Mouse (Mus musculus) testis, adult 2 months (tissue): Measurements from ENCODE around the gene Slc16a5. TPM values are rescaled to one million over a fixed set of nuclear protein-coding genes. Genes with fewer than 3 reads are reported as not detected.

Source experiments
- H3K27ac ChIP-seq: fragments of 200-500 bp; 2 replicates; pipeline ENCODE4 v1.5.1; 2012; ENCODE audit warnings: low read depth, low read length; ENCODE audit not compliant: control insufficient read depth, insufficient read depth
- H3K27me3 ChIP-seq: fragments of 200-500 bp; 2 replicates; pipeline ENCODE4 v1.6.1; 2012; ENCODE audit warnings: mild to moderate bottlenecking, low read length, moderate library complexity; ENCODE audit not compliant: control insufficient read depth, insufficient read depth
- H3K36me3 ChIP-seq: fragments of 200-500 bp; 2 replicates; pipeline ENCODE4 v1.6.1; 2012; ENCODE audit warnings: mild to moderate bottlenecking, low read length; ENCODE audit not compliant: control insufficient read depth, insufficient read depth
- H3K4me1 ChIP-seq: fragments of 200-500 bp; 2 replicates; pipeline ENCODE4 v1.6.1; 2012; ENCODE audit warnings: low read length; ENCODE audit not compliant: control insufficient read depth, insufficient read depth
- H3K4me3 ChIP-seq: fragments of 200-500 bp; 2 replicates; pipeline ENCODE4 v1.5.1; 2012; ENCODE audit warnings: low read depth, mild to moderate bottlenecking, low read length, moderate library complexity, mixed read lengths; ENCODE audit not compliant: control insufficient read depth
- CTCF ChIP-seq: fragments of 200-500 bp; IDR thresholded peaks from 2 replicates; pipeline ENCODE4 v1.5.1; 2012; ENCODE audit warnings: low read depth, mild to moderate bottlenecking, inconsistent platforms, low read length, moderate library complexity; ENCODE audit not compliant: control insufficient read depth, insufficient read depth, insufficient replicate concordance
- POLR2A ChIP-seq: fragments of 200-500 bp; IDR thresholded peaks from 2 replicates; pipeline ENCODE4 v1.6.1; 2012; ENCODE audit warnings: low read depth, mild to moderate bottlenecking, inconsistent platforms, low read length, moderate library complexity; ENCODE audit not compliant: control insufficient read depth
- polyA plus RNA-seq: library from polyadenylated mRNA; depleted of rRNA; stranded (reverse); fragments of >200 nt; gene quantifications from 2 replicates; pipeline ENCODE4 v1.2.3, GENCODE M21; 2012

Slc16a5 gene
- polyA plus RNA-seq, 1 experiment = 0.78 TPM

DNA sequence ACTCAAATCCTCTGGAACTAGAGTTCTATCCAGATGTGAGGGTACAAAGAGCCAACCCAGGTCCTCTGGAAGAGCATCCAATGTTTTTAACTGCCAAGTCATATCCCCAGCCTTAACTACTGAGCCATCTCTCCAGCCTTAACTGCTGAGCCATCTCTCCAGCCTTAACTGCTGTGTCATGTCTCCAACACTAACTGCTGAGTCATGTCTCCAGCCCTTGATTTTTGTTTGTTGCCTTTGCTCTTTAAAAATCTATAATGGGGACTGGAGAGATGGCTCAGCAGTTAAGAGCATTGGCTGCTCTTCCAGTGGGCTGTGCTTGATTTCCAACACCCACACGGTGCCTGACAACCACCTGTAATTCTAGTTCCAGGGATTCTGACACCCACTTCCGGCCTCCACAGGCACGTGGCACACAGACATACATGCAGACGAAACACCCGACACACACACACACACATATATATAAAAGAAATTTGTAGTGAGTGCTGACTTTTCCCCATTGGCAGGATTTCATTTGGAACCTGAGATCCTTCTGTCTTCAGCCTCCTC lies 24.6 kb upstream of the Slc16a5 start:
- Histone ChIP-seq H3K4me1 (peaks cover 15% of the 10 kb centered on the region), H3K36me3 (no peaks in the 10 kb centered on the region), H3K27ac (no peak overlapping the region), H3K27me3 (no peaks in the 10 kb centered on the region), H3K4me3 (no peak overlapping the region)
- TF ChIP-seq POLR2A = no peak
- TF ChIP-seq CTCF = no peak

DNA sequence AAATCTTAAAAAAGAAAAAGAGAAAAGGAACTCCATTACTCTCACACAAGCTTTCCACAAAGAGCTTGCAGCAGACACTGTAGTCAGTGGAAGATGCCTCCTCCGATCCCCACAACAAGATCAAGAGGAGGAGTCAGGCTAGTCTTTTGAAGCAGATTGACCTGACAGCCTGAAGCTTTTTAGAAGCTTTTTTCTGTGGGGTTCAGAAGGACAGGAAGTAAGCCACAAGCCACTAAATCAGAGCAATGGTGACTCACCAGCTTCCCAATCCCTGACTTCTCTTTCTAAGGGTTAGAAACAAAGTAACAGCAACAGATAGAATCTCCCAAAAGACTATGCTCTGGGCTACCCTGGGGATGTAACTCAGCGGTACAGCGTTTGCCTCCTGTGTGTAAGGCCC lies 22.9 kb upstream of the Slc16a5 start:
- Histone ChIP-seq H3K27ac (no peak overlapping the region), H3K27me3 (no peaks in the 10 kb centered on the region), H3K4me3 (peak overlapping the region; percentile 88), H3K36me3 (no peaks in the 10 kb centered on the region), H3K4me1 (peaks cover 15% of the 10 kb centered on the region)
- TF ChIP-seq POLR2A (no peak), CTCF (no peak)

DNA sequence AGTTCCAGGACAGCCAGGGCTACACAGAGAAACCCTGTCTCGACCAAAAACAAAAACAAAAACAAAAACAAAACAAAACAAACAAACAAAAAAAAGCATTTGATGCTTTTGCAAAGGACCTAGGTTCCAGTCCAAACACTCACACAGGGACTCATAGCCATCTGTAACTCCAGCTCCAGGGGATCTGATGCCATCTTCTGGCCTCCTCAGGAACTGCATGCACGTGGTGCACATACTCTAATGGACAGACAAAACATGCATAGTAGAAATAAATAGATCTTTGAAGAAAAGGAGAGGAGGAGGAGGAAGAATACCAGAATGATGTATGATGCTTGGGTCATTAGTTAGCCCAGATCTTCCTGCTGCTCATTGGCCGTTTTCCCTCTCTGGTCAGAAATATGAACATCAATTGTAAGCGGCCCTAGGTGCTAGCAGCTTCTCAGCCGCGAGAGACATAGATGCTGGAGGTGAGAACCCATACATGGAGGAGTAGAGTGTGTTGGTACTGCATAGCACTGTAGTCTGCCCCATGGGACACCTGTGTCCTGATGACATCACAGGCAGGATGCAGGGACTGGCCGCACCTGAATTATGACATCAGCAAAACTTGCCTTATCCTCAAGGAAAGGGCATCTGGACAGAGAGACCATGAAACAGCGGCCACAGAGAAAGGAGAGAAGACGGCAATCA lies 22.2 kb upstream of the Slc16a5 start, which contains the start of gene Trim80:
TSS of gene Trim80 (plus strand) at position 640 of the 690 bp plus-strand sequence.
- TF ChIP-seq POLR2A = peak; percentile 61; the same call in 1 of the 2 replicates
- peak; percentile 58; the same call in 1 of the 2 replicates for TF ChIP-seq CTCF
- H3K4me1 ChIP-seq = peaks cover 15% of the 10 kb centered on the region
- no peaks in the 10 kb centered on the region for H3K36me3 ChIP-seq
- H3K4me3 ChIP-seq = peak within 1 kb of the TSS; percentile 88
- no peaks in the 10 kb centered on the region for H3K27me3 ChIP-seq
- peak within 1 kb of the TSS; percentile 51 for H3K27ac ChIP-seq

DNA sequence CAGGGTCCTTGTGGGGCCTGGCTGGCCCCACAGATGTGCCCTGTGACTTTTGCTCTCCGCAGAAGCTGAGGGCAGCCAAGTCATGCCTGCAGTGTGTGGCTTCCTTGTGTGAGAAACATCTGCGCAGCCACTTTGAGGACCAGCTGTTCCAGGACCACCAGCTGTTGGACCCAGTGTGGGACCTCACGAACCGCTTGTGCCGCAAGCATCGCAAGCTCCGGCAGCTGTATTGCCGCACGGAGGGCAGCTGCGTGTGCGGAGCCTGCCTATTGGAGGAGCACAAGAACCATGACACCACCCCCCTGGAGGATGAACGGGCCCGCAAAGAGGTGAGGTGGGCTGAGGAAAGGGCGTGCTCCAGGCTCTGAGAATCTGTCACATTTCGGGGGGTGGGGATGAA lies 20.9 kb upstream of the Slc16a5 start:
- Histone ChIP-seq H3K4me1 (peaks cover 8% of the 10 kb centered on the region), H3K27me3 (no peaks in the 10 kb centered on the region), H3K4me3 (peak overlapping the region; percentile 88), H3K36me3 (no peaks in the 10 kb centered on the region), H3K27ac (peak overlapping the region; percentile 51)
- TF ChIP-seq CTCF (no peak), POLR2A (0 out of 2 replicates have a peak, but pooled peaks have one; percentile 39)

DNA sequence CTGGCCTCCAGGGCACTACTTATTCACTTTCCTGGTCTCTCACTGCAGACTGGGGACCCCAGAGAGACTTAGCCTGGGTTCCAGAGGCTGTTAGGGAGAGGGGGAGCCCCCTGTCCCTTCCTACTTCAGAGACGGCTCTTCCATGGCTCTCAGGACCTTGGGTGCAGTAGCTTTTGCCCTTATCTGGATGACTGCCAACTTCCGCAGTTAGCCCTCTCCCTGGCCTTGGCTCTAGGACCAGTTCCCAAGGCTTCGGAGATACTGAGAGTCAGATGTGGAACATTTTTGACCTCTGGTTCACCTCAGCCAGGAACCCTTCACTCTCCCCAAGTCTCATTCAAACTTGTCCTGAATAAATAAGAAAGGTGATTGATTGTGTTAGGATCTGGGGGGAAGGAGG lies 15.4 kb upstream of the Slc16a5 start:
- Histone ChIP-seq H3K27me3 (no peaks in the 10 kb centered on the region), H3K4me3 (no peak overlapping the region), H3K4me1 (peaks cover 5% of the 10 kb centered on the region), H3K36me3 (no peaks in the 10 kb centered on the region), H3K27ac (peak overlapping the region; percentile 65)
- TF ChIP-seq POLR2A = no peak
- no peak for TF ChIP-seq CTCF

DNA sequence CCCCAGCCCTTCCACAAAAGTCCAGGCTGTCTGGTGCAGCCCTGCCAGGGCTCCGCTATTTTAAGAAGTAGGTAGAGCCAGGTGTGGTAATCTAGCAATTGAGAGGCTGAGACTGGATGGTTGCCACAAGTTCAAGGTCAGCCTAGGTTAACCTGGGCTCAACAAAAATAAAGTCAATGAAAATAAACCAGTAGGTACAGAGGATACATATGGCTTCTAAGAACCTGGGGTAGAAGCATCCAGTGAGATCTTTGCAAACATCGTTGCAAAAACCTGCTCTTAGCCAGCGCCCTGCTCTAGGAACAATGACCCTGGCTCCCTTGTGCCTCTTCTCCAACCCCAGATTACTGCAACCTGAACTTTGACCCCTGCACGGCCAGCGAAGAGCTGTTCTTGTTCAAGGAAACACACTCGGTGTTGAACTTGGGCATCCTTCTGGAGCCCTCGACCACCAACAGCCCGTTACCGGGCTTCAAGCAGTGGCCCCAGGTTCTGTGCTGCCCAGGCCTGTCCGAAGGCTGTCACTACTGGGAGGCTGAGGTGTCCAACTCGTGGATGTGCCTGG lies 14.9 kb upstream of the Slc16a5 start:
- Histone ChIP-seq H3K4me1 (peaks cover 5% of the 10 kb centered on the region), H3K4me3 (no peak overlapping the region), H3K27ac (no peak overlapping the region), H3K27me3 (no peaks in the 10 kb centered on the region), H3K36me3 (no peaks in the 10 kb centered on the region)
- TF ChIP-seq CTCF (no peak), POLR2A (no peak)

DNA sequence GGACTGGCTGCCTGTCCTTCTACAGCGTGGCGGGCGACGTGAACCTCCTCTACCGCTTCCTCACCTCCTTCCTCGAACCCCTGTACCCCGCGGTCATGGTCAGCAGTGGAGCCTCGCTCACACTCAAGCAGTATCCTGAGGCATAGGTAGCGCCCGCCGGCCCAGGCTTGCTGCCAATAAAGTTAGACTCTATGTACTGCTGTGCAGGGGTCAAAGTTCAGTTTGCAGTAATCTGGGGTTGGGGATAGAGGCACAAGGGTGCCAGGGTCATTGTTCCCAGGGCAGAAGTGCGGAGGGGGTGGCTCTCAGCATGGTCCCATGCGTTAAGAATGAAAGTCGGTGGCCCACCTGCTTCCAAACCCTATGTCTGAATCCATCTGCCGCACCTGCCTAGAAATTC lies 14.2 kb upstream of the Slc16a5 start:
- no peak for TF ChIP-seq POLR2A
- no peak for TF ChIP-seq CTCF
- Histone ChIP-seq H3K4me3 (no peak overlapping the region), H3K4me1 (peaks cover 5% of the 10 kb centered on the region), H3K36me3 (no peaks in the 10 kb centered on the region), H3K27ac (no peak overlapping the region), H3K27me3 (no peaks in the 10 kb centered on the region)
